Mouse (Mus musculus): ENCODE data around the gene Spata18. TPM values are rescaled to one million over a fixed set of nuclear protein-coding genes. Genes with fewer than 3 reads are reported as not detected.

Gene Spata18
- polyA plus RNA-seq, 1 experiment: 24.2 TPM

DNA sequence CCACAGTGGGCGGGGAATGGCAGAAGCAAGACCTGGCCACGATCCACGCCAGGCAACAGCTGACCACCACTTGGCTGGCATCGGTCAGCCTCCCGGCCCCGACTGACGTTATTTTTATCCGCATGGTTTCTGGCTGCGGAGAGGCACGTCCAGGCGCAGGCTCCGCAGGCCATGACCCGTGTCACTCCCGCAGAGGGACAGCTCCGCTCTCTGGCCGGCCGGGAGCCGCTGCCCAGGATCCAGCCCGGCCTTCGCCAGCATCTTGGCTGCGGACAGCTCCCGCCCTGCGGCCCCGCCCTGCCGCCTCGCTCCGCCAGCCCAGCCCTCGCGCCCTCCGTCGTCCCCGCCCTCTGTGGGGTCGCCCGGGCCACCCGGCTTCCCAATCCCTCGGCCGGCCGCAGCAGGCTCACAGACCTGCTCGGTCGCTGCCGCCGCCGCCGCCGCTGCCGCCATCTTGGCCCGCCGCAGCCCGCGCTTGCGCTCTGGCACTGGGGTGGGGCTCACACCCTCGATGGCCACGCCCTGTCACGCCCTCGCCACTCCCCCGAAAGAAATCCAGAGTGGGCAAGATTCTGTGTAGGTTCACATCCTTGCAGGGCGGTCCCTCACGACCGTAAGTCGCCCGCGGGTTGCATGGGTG, 3.8 kb upstream of the Spata18 start, which contains the start of gene Sgcb:
TSS of gene Sgcb (minus strand) at position 530 of the 640 bp plus-strand sequence.
- peak; percentile 83 for DNase-seq
- WGBS: under 1% methylated on average over 62 of the region's 62 CpGs
- Histone ChIP-seq H3K4me1 (ENCODE audit: control insufficient read depth, insufficient read depth, low read length) (peaks cover 12% of the 10 kb centered on the region), H3K4me3 (replicated peaks; ENCODE audit: extremely low read depth, low read depth, low read length) (peak within 1 kb of the TSS; percentile 90)
- TF ChIP-seq POLR2A (IDR thresholded peaks at IDR 0.05; ENCODE audit: borderline replicate concordance, extremely low read depth, low read depth, low read length) (no peak; the same call in 1 of the 2 replicates), CTCF (IDR thresholded peaks at IDR 0.05; ENCODE audit: insufficient read depth, low read length) (no peak)

DNA sequence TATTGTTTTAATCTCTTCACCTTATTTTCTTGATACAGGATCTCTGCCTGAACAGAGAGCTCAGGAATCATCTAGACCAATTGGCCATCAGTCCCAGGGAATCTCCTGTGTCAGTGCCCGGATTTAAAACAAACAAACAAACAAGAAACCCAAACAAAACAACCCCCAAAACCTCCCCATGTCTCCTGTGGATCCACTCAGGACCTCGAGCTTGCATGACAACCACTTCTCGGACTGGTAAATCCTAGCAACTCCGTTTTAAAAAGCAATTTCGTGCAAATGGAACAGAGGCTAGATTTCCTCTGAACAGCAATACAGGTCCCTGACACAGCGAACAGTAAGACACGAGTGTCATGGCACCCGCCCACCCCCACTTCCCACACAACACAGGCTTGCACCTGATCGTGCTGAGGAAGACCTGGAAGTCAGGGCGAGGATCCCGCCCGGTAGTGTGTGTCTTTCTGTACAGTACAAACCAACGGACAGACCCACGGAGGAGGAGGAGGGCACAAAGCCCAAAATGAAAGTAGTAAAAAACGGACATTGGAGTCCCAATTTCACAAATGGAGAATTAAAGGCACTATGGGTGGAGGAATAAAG, 714 bp upstream of the Spata18 start:
- TF ChIP-seq POLR2A (IDR thresholded peaks at IDR 0.05; ENCODE audit: borderline replicate concordance, extremely low read depth, low read depth, low read length) (no peak), CTCF (IDR thresholded peaks at IDR 0.05; ENCODE audit: insufficient read depth, low read length) (no peak)
- Histone ChIP-seq H3K4me1 (ENCODE audit: control insufficient read depth, insufficient read depth, low read length) (peaks cover 9% of the 10 kb centered on the region), H3K4me3 (replicated peaks; ENCODE audit: extremely low read depth, low read depth, low read length) (peak overlapping the region; percentile 65)
- 3% methylated on average over 15 of the region's 15 CpGs for WGBS
- DNase-seq: peak; percentile 25

DNA sequence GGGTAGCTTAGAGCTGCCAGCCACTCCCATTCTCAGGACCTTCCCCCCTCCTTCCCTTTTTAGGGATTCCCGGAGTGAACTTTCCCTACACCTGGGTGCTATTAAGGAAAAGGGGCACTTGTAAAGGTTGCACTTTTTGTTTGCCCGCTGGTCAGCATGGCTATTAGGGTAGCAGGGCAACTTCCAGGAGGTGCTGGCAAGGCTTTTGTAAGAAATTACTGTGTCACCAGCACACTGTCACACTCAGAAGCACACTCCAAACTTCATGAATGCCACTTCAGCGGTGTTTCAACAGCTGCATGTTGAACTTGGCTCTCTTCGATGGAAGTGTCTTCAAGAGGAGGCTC, 649 bp downstream of the Spata18 start:
- H3K4me3 ChIP-seq (replicated peaks; ENCODE audit: extremely low read depth, low read depth, low read length): no peak overlapping the region
- H3K4me1 ChIP-seq (ENCODE audit: control insufficient read depth, insufficient read depth, low read length): peaks cover 9% of the 10 kb centered on the region
- TF ChIP-seq CTCF (IDR thresholded peaks at IDR 0.05; ENCODE audit: insufficient read depth, low read length): no peak
- no peak for TF ChIP-seq POLR2A (IDR thresholded peaks at IDR 0.05; ENCODE audit: borderline replicate concordance, extremely low read depth, low read depth, low read length)
- WGBS: 4% methylated on average over 4 of the region's 4 CpGs
- DNase-seq: no peak

DNA sequence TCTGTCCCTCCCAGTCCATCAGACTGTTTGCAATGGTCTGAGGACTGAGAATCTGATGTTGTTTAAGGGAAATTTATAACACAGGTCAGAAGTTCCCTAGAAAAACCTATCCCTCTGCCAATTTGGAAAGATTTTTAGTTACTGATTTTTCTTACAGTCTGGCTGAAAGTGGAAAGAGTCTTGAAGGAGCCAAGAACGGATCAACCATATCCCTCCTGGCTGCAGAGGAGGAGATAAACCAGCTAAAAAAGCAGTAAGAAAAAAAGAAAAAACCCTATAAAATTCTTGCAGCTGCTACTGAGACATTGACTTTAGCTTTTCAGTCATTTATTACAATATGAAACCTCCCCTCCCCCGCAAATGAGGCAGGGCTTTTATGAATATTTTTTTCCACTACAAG, 15.5 kb downstream of the Spata18 start:
- H3K4me3 ChIP-seq (replicated peaks; ENCODE audit: extremely low read depth, low read depth, low read length): no peak overlapping the region
- no peak for DNase-seq
- H3K4me1 ChIP-seq (ENCODE audit: control insufficient read depth, insufficient read depth, low read length): no peaks in the 10 kb centered on the region
- WGBS: 79% methylated on average over 2 of the region's 2 CpGs
- TF ChIP-seq POLR2A (IDR thresholded peaks at IDR 0.05; ENCODE audit: borderline replicate concordance, extremely low read depth, low read depth, low read length) (no peak), CTCF (IDR thresholded peaks at IDR 0.05; ENCODE audit: insufficient read depth, low read length) (no peak)

DNA sequence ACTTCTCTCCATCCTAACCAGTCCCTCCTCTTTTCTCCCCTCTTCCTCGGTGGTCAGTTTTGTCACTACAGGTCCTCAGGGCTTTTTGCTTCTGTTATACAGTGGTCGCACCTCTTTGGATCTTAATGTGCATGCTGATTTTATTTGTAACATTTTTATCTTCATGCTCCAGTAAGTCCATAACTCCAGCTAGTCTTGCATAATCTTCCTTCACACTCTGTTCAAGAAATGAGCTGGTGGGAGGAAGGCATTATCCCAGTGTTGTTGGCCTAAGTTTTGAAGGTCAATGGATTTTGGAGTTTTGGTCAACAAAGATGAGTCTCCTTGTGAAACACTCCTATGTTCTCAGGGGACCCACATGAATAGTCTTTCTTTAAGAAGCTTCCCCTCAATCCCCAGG, 16.7 kb downstream of the Spata18 start:
- WGBS: 73% methylated on average over 2 of the region's 2 CpGs
- no peak for DNase-seq
- TF ChIP-seq CTCF (IDR thresholded peaks at IDR 0.05; ENCODE audit: insufficient read depth, low read length): no peak
- TF ChIP-seq POLR2A (IDR thresholded peaks at IDR 0.05; ENCODE audit: borderline replicate concordance, extremely low read depth, low read depth, low read length): no peak
- no peaks in the 10 kb centered on the region for H3K4me1 ChIP-seq (ENCODE audit: control insufficient read depth, insufficient read depth, low read length)
- H3K4me3 ChIP-seq (replicated peaks; ENCODE audit: extremely low read depth, low read depth, low read length): no peak overlapping the region

DNA sequence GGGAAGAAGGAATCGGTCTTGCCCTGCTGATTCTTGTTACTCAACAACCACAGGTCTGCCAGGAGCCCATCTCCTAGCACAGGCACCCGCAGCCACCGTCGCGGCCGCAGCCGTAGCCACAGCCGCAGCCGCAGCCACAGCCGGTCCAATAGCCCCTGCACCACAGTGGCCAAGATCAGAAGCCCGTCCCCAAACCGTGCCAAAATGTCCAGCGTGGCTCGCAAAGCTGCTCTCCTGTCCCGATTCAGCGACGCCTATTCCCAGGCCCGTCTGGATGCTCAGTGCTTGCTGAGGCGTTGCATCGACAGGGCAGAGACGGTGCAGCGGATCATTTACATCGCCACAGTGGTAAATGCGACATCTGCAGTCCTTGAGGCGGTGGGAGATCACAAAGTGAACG, 18.2 kb downstream of the Spata18 start:
- no peak for TF ChIP-seq CTCF (IDR thresholded peaks at IDR 0.05; ENCODE audit: insufficient read depth, low read length)
- no peak for TF ChIP-seq POLR2A (IDR thresholded peaks at IDR 0.05; ENCODE audit: borderline replicate concordance, extremely low read depth, low read depth, low read length)
- Histone ChIP-seq H3K4me3 (replicated peaks; ENCODE audit: extremely low read depth, low read depth, low read length) (no peak overlapping the region), H3K4me1 (ENCODE audit: control insufficient read depth, insufficient read depth, low read length) (no peaks in the 10 kb centered on the region)
- DNase-seq: no peak
- WGBS: 60% methylated on average over 26 of the region's 26 CpGs

DNA sequence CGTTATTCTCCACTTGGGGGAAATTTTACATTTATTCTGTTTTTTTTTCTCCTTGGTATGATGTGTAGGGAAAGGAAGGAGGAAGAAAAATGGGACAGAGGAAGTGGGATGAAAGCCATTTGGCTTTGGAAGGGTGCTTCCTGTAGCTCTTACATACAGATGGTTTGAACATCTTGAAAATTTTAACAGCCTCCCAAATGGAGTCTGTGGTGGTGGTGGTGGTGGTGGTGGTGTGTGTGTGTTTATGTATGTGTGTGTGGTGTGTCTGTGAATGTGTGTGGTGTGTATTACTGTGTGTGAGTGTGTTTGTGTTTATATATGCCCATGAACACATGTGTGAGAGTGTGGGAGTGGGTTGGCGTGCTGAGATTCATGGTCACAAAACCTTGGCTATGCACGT, 24.4 kb downstream of the Spata18 start:
- WGBS: 71% methylated on average over 3 of the region's 3 CpGs
- Histone ChIP-seq H3K4me3 (replicated peaks; ENCODE audit: extremely low read depth, low read depth, low read length) (no peak overlapping the region), H3K4me1 (ENCODE audit: control insufficient read depth, insufficient read depth, low read length) (no peaks in the 10 kb centered on the region)
- DNase-seq: no peak
- TF ChIP-seq POLR2A (IDR thresholded peaks at IDR 0.05; ENCODE audit: borderline replicate concordance, extremely low read depth, low read depth, low read length) (no peak), CTCF (IDR thresholded peaks at IDR 0.05; ENCODE audit: insufficient read depth, low read length) (no peak)

DNA sequence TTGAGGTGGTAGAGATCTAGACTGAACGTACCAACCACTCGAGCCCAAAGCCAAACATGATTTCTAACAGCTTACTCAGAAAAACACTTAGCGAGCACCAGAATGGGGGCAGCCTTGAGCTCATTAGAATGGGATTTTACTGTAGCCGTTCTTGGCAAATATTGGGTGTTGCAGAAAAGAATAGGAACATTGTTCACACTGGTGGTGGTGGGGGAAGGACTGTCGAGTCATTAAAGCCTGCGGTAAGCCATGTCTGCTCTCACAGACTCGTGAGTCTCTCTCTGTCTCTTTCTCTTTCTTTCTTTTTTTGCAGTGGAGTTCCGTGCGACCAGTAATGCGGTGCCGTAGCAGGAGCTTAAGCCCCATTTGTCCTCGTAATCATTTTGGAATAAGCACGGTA, 25.4 kb downstream of the Spata18 start:
- WGBS: 58% methylated on average over 13 of the region's 13 CpGs
- Histone ChIP-seq H3K4me3 (replicated peaks; ENCODE audit: extremely low read depth, low read depth, low read length) (no peak overlapping the region), H3K4me1 (ENCODE audit: control insufficient read depth, insufficient read depth, low read length) (no peaks in the 10 kb centered on the region)
- no peak for DNase-seq
- no peak for TF ChIP-seq POLR2A (IDR thresholded peaks at IDR 0.05; ENCODE audit: borderline replicate concordance, extremely low read depth, low read depth, low read length)
- no peak for TF ChIP-seq CTCF (IDR thresholded peaks at IDR 0.05; ENCODE audit: insufficient read depth, low read length)

DNA sequence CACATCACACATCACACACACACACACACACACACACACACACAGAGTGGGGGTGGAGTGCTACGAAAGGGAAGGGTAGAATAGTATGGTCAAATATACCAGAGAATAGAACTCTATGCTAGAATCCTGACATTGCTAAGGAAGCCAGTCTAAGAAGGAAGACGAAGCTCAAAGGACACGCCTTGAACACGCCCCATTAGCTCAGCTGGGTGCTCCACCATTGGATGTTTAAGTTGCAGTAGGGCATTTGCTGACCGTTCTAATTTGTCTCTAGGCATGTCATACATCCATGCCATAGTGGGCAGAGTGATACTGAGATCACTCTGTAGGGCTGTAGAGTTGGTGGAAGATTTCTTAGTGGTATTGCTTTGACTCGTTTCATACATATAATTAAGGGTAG, 32.0 kb downstream of the Spata18 start:
- WGBS: 74% methylated on average over 6 of the region's 6 CpGs
- Histone ChIP-seq H3K4me1 (ENCODE audit: control insufficient read depth, insufficient read depth, low read length) (no peaks in the 10 kb centered on the region; the same call in 1 of the 2 replicates), H3K4me3 (replicated peaks; ENCODE audit: extremely low read depth, low read depth, low read length) (no peak overlapping the region)
- no peak for DNase-seq
- TF ChIP-seq CTCF (IDR thresholded peaks at IDR 0.05; ENCODE audit: insufficient read depth, low read length) (no peak), POLR2A (IDR thresholded peaks at IDR 0.05; ENCODE audit: borderline replicate concordance, extremely low read depth, low read depth, low read length) (no peak)
